Mouse (Mus musculus): ENCODE data around the gene Gm9603. TPM values are rescaled to one million over a fixed set of nuclear protein-coding genes. Genes with fewer than 3 reads are reported as not detected.
"Not testable (repeated sequence)": the region's sequence is repeated elsewhere in the genome, so short reads cannot be mapped to it uniquely, and the experiment has no call there.

Gene Gm9603
- not detected in 2 replicates for polyA plus RNA-seq (2015; fragmentation: Nextera tagmentation; extraction: Ambion mirVana)

- H3K36me3 ChIP-seq; ATAC-seq (ENCODE audit: low read depth); H3K4me1 ChIP-seq (replicated peaks); H3K9ac ChIP-seq; H3K27me3 ChIP-seq; H3K9me3 ChIP-seq (replicated peaks); H3K4me2 ChIP-seq; H3K4me3 ChIP-seq (replicated peaks); DNase-seq; H3K27ac ChIP-seq: not testable (repeated sequence)
- no CpG with 5 or more reads among the region's 2 CpGs for WGBS (ENCODE audit: insufficient replicate concordance)
Observed at GRCm38 (mm10) chr14:5687357-5687756, at the start of gene Gm9603. TSS of gene Gm9603 (minus strand) at chr14:5687457.

- no CpG with 5 or more reads among the region's 1 CpGs for WGBS (ENCODE audit: insufficient replicate concordance)
- H3K9me3 ChIP-seq (replicated peaks); H3K4me1 ChIP-seq (replicated peaks): not testable (repeated sequence)
Observed at GRCm38 (mm10) chr14:5632928-5633327, 54.3 kb downstream of the Gm9603 start, which contains the start of gene Gm8265. TSS of gene Gm8265 (minus strand) at chr14:5633028.

More at GRCm38 (mm10) chr14:5632928-5633327, 54.3 kb downstream of the Gm9603 start, which contains the start of gene Gm8265:
- H3K27ac ChIP-seq; H3K9ac ChIP-seq; H3K27me3 ChIP-seq; DNase-seq; H3K4me3 ChIP-seq (replicated peaks); ATAC-seq (ENCODE audit: low read depth); H3K4me2 ChIP-seq; H3K36me3 ChIP-seq: not testable (repeated sequence)

Other genes starting within 250 kb of the Gm9603 start
- gene Gm3194, start 232.0 kb downstream of the Gm9603 start, polyA plus RNA-seq (2015; fragmentation: Nextera tagmentation; extraction: Ambion mirVana): not detected in 2 replicates
- gene Gm8246, start 209.6 kb downstream of the Gm9603 start, polyA plus RNA-seq (2015; fragmentation: Nextera tagmentation; extraction: Ambion mirVana): not detected in 2 replicates
- gene Gm3187, start 203.2 kb downstream of the Gm9603 start, polyA plus RNA-seq (2015; fragmentation: Nextera tagmentation; extraction: Ambion mirVana): not detected in 2 replicates
- 0.06 TPM in 1 of 2 replicates, not detected in the other for gene Gm3488, start 185.8 kb downstream of the Gm9603 start, polyA plus RNA-seq (2015; fragmentation: Nextera tagmentation; extraction: Ambion mirVana)
- gene Gm3532, start 149.0 kb downstream of the Gm9603 start, polyA plus RNA-seq (2015; fragmentation: Nextera tagmentation; extraction: Ambion mirVana): not detected in 2 replicates
- gene Gm8265, start 54.4 kb downstream of the Gm9603 start, polyA plus RNA-seq (2015; fragmentation: Nextera tagmentation; extraction: Ambion mirVana): not detected in 2 replicates
- gene Gm3373, start 54.1 kb upstream of the Gm9603 start, polyA plus RNA-seq (2015; fragmentation: Nextera tagmentation; extraction: Ambion mirVana): not detected in 2 replicates
- not detected in 2 replicates for gene Gm3383, start 120.5 kb upstream of the Gm9603 start, polyA plus RNA-seq (2015; fragmentation: Nextera tagmentation; extraction: Ambion mirVana)
- not detected in 2 replicates for gene Gm3424, start 142.9 kb upstream of the Gm9603 start, polyA plus RNA-seq (2015; fragmentation: Nextera tagmentation; extraction: Ambion mirVana)
- gene Gm8237, start 192.9 kb upstream of the Gm9603 start, polyA plus RNA-seq (2015; fragmentation: Nextera tagmentation; extraction: Ambion mirVana): not detected in 2 replicates